Mouse (Mus musculus) kidney, embryonic 14.5 days (tissue): ENCODE results near the gene Tapbp. TPM values are rescaled to one million over a fixed set of nuclear protein-coding genes. Genes with fewer than 3 reads are reported as not detected.

ENCODE experiments used
- ATAC-seq: fragments of 200-750 bp; cut with Nextera tagmentation; 2 replicates; pipeline ENCODE4 v1.8.0; 2017; ENCODE audit warnings: moderate number of reproducible peaks, mild to moderate bottlenecking, moderate TSS enrichment, moderate library complexity; ENCODE audit not compliant: low FRiP score, low TSS enrichment
- H3K27ac ChIP-seq: fragments of 300-500 bp; sonication (generic); 2 replicates; pipeline ENCODE4 v1.5.1; 2014; ENCODE audit warnings: low read depth, mild to moderate bottlenecking, low read length, moderate library complexity, mixed read lengths
- H3K27me3 ChIP-seq: fragments of 300-500 bp; sonication (generic); 2 replicates; pipeline ENCODE4 v1.6.1; 2014; ENCODE audit warnings: mild to moderate bottlenecking, low read length; ENCODE audit not compliant: control insufficient read depth, insufficient read depth
- H3K36me3 ChIP-seq: fragments of 300-500 bp; sonication (generic); 2 replicates; pipeline ENCODE4 v1.6.1; 2014; ENCODE audit warnings: low read length, mixed read lengths; ENCODE audit not compliant: control insufficient read depth, insufficient read depth
- H3K4me1 ChIP-seq: fragments of 300-500 bp; sonication (generic); 2 replicates; pipeline ENCODE4 v1.6.1; 2014; ENCODE audit warnings: low read length, mixed read lengths; ENCODE audit not compliant: control insufficient read depth, insufficient read depth
- H3K4me2 ChIP-seq: fragments of 300-500 bp; sonication (generic); replicated peaks from 2 replicates; pipeline ENCODE4 v1.6.1; 2014; ENCODE audit warnings: low read depth, mild to moderate bottlenecking, low read length
- H3K4me3 ChIP-seq: fragments of 300-500 bp; sonication (generic); 2 replicates; pipeline ENCODE4 v1.5.1; 2014; ENCODE audit warnings: mild to moderate bottlenecking, low read length
- H3K9ac ChIP-seq: fragments of 300-500 bp; sonication (generic); 2 replicates; pipeline ENCODE4 v1.6.1; 2014; ENCODE audit warnings: low read depth, mild to moderate bottlenecking, low read length, moderate library complexity
- H3K9me3 ChIP-seq: fragments of 300-500 bp; sonication (generic); 2 replicates; pipeline ENCODE4 v1.6.1; 2016; ENCODE audit warnings: low read length; ENCODE audit not compliant: control insufficient read depth
- WGBS: fragments of 180-500 bp; shearing (Covaris S2); extraction: QIAGEN DNeasy Blood & Tissue Kit; methylation state at CpG from one replicate; pipeline ENCODE4 v1.1.7; 2014; 5-methylcytosine and 5-hydroxymethylcytosine counted together
- polyA plus RNA-seq: library from polyadenylated mRNA; unstranded; fragments of >200 nt; fragmentation: Nextera tagmentation; extraction: Ambion mirVana; gene quantifications from 2 replicates; pipeline ENCODE4 v1.2.1, GENCODE M21; 2014

Tapbp gene
- polyA plus RNA-seq, 1 experiment from 2014 or later: 24.6 TPM

- peak overlapping the region; percentile 89 for H3K4me2 ChIP-seq
- H3K9ac ChIP-seq: peak overlapping the region; percentile 95
- H3K4me3 ChIP-seq: peak overlapping the region; percentile 80
- peaks cover 39% of the 10 kb centered on the region for H3K4me1 ChIP-seq
- H3K27ac ChIP-seq: peak overlapping the region; percentile 91; the same call in 1 of the 2 replicates
- H3K36me3 ChIP-seq: peaks cover 46% of the 10 kb centered on the region
- 47% methylated on average over 5 of the region's 5 CpGs for WGBS
- no peaks in the 10 kb centered on the region for H3K9me3 ChIP-seq
- ATAC-seq: no peak
- no peaks in the 10 kb centered on the region for H3K27me3 ChIP-seq
Observed at GRCm38 (mm10) chr17:33953961-33954565, 38.4 kb downstream of the Tapbp start.

- Histone ChIP-seq H3K4me2 (peak overlapping the region; percentile 89), H3K9ac (peak overlapping the region; percentile 95), H3K4me1 (peaks cover 39% of the 10 kb centered on the region), H3K4me3 (peak overlapping the region; percentile 80), H3K9me3 (no peaks in the 10 kb centered on the region), H3K27ac (peak overlapping the region; percentile 91), H3K27me3 (no peaks in the 10 kb centered on the region), H3K36me3 (peaks cover 47% of the 10 kb centered on the region)
- ATAC-seq: peak; percentile 10
- under 1% methylated on average over 33 of the region's 33 CpGs for WGBS
Observed at GRCm38 (mm10) chr17:33954646-33955554, 39.2 kb downstream of the Tapbp start.

GRCm38 (mm10) chr17:33955555-33956214 is 40.0 kb downstream of the Tapbp start, which contains the start of the genes Vps52 and Rps18:
Vps52 (plus strand) TSS chr17:33955812.
Rps18 (minus strand) TSS chr17:33956001.
- ATAC-seq: peak; percentile 82
- Histone ChIP-seq H3K4me3 (peak within 1 kb of the TSS; percentile 80), H3K27ac (peak within 1 kb of the TSS; percentile 91), H3K27me3 (no peaks in the 10 kb centered on the region), H3K36me3 (peaks cover 48% of the 10 kb centered on the region), H3K4me1 (peaks cover 33% of the 10 kb centered on the region), H3K9me3 (no peaks in the 10 kb centered on the region), H3K9ac (peak within 1 kb of the TSS; percentile 95), H3K4me2 (peak within 1 kb of the TSS; percentile 89)
- under 1% methylated on average over 50 of the region's 50 CpGs for WGBS

- Histone ChIP-seq H3K4me1 (peaks cover 28% of the 10 kb centered on the region), H3K4me2 (peak overlapping the region; percentile 87), H3K36me3 (peaks cover 54% of the 10 kb centered on the region), H3K9ac (peak overlapping the region; percentile 79), H3K27ac (peak overlapping the region; percentile 88; the same call in 1 of the 2 replicates), H3K9me3 (no peaks in the 10 kb centered on the region), H3K4me3 (peak overlapping the region; percentile 80), H3K27me3 (no peaks in the 10 kb centered on the region)
- ATAC-seq: no peak
- 8% methylated on average over 10 of the region's 10 CpGs for WGBS
Observed at GRCm38 (mm10) chr17:33956336-33956735, 40.6 kb downstream of the Tapbp start.

- Histone ChIP-seq H3K36me3 (peaks cover 49% of the 10 kb centered on the region), H3K4me3 (no peak overlapping the region), H3K9me3 (no peaks in the 10 kb centered on the region), H3K4me1 (peaks cover 23% of the 10 kb centered on the region), H3K9ac (no peak overlapping the region), H3K27ac (no peak overlapping the region), H3K27me3 (no peaks in the 10 kb centered on the region), H3K4me2 (no peak overlapping the region)
- WGBS: 89% methylated on average over 6 of the region's 6 CpGs
- no peak for ATAC-seq
Observed at GRCm38 (mm10) chr17:33957493-33957892, 41.8 kb downstream of the Tapbp start.

- ATAC-seq: no peak
- Histone ChIP-seq H3K4me2 (no peak overlapping the region), H3K36me3 (peaks cover 49% of the 10 kb centered on the region), H3K9ac (no peak overlapping the region), H3K4me1 (peaks cover 13% of the 10 kb centered on the region), H3K27ac (no peak overlapping the region), H3K27me3 (no peaks in the 10 kb centered on the region), H3K4me3 (no peak overlapping the region), H3K9me3 (no peaks in the 10 kb centered on the region)
- WGBS: 96% methylated on average over 11 of the region's 11 CpGs
Observed at GRCm38 (mm10) chr17:33958451-33958850, 42.8 kb downstream of the Tapbp start.

- H3K9me3 ChIP-seq: no peaks in the 10 kb centered on the region
- WGBS: 97% methylated on average over 13 of the region's 13 CpGs
Observed at GRCm38 (mm10) chr17:33959135-33959534, 43.4 kb downstream of the Tapbp start.

GRCm38 (mm10) chr17:33959948-33960347 is 44.2 kb downstream of the Tapbp start:
- Histone ChIP-seq H3K36me3 (peaks cover 40% of the 10 kb centered on the region), H3K9ac (no peak overlapping the region), H3K4me2 (no peak overlapping the region), H3K9me3 (no peaks in the 10 kb centered on the region), H3K4me1 (peaks cover 4% of the 10 kb centered on the region; the same call in 1 of the 2 replicates), H3K27ac (no peak overlapping the region), H3K27me3 (no peaks in the 10 kb centered on the region), H3K4me3 (no peak overlapping the region)
- ATAC-seq: no peak
- 92% methylated on average over 15 of the region's 15 CpGs for WGBS

More at GRCm38 (mm10) chr17:33959135-33959534, 43.4 kb downstream of the Tapbp start:
- H3K9ac ChIP-seq: no peak overlapping the region
- no peak overlapping the region for H3K27ac ChIP-seq
- H3K4me2 ChIP-seq: no peak overlapping the region
- H3K4me3 ChIP-seq: no peak overlapping the region
- peaks cover 6% of the 10 kb centered on the region for H3K4me1 ChIP-seq
- peaks cover 46% of the 10 kb centered on the region for H3K36me3 ChIP-seq
- no peak for ATAC-seq
- no peaks in the 10 kb centered on the region for H3K27me3 ChIP-seq
